Mouse (Mus musculus) forebrain, embryonic 15.5 days (tissue): ENCODE results near the gene Derl3. TPM values are rescaled to one million over a fixed set of nuclear protein-coding genes. Genes with fewer than 3 reads are reported as not detected.
"Not testable (repeated sequence)": the region's sequence is repeated elsewhere in the genome, so short reads cannot be mapped to it uniquely, and the experiment has no call there.

Experiments
- ATAC-seq: fragments of 200-750 bp; cut with Nextera tagmentation; replicated peaks from 2 replicates; pipeline ENCODE4 v1.8.0; 2017; ENCODE audit warnings: mild to moderate bottlenecking, moderate TSS enrichment, moderate library complexity
- H3K27ac ChIP-seq: fragments of 300-500 bp; sonication (generic); replicated peaks from 2 replicates; pipeline ENCODE4 v1.5.1; 2015; ENCODE audit warnings: mild to moderate bottlenecking, inconsistent platforms
- H3K27me3 ChIP-seq: fragments of 300-500 bp; sonication (generic); 2 replicates; pipeline ENCODE4 v1.6.1; 2015; ENCODE audit warnings: inconsistent platforms
- H3K36me3 ChIP-seq: fragments of 300-500 bp; sonication (generic); 2 replicates; pipeline ENCODE4 v1.6.1; 2015; ENCODE audit warnings: mild to moderate bottlenecking, inconsistent platforms
- H3K4me1 ChIP-seq: fragments of 300-500 bp; sonication (generic); 2 replicates; pipeline ENCODE4 v1.6.1; 2015; ENCODE audit warnings: inconsistent platforms
- H3K4me2 ChIP-seq: fragments of 300-500 bp; sonication (generic); replicated peaks from 2 replicates; pipeline ENCODE4 v1.6.1; 2015; ENCODE audit warnings: mild to moderate bottlenecking, inconsistent platforms
- H3K4me3 ChIP-seq: fragments of 300-500 bp; sonication (generic); 2 replicates; pipeline ENCODE4 v1.5.1; 2015; ENCODE audit warnings: mild to moderate bottlenecking, inconsistent platforms
- H3K9ac ChIP-seq: fragments of 300-500 bp; sonication (generic); replicated peaks from 2 replicates; pipeline ENCODE4 v1.6.1; 2015; ENCODE audit warnings: mild to moderate bottlenecking, inconsistent platforms
- H3K9me3 ChIP-seq: fragments of 300-500 bp; sonication (generic); 2 replicates; pipeline ENCODE4 v1.6.1; 2016; ENCODE audit warnings: inconsistent platforms
- WGBS: fragments of 180-500 bp; shearing (Covaris S2); methylation state at CpG from one replicate; pipeline ENCODE4 v1.1.7; 2015; ENCODE audit warnings: mixed read lengths; 5-methylcytosine and 5-hydroxymethylcytosine counted together
- polyA plus RNA-seq: library from polyadenylated mRNA; unstranded; fragments of >200 nt; fragmentation: Nextera tagmentation; extraction: Ambion mirVana; gene quantifications from 2 replicates; pipeline ENCODE4 v1.2.1, GENCODE M21; 2015

Derl3 gene
- polyA plus RNA-seq, 1 experiment from 2014 or later = 2.9 TPM

DNA sequence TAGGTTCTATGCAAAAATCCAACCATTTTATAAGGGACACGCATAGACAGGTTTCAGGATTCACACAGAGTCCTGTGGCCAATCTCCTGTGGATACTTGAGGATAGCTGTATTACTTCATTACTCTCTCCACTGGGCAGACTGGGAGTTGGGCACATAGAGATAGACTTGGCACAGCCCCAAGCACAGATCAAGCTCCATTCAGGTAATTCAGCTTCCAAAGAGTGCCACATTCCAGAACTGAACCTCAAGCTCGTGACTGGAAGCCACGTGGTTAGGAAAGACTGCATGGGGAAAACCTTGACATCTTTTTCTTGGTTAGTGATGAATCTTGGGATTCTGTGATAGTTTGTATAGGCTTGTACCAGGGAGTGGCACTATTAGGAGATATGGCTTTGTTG, 14.4 kb upstream of the Derl3 start:
- 74% methylated on average over 3 of the region's 3 CpGs for WGBS
- Histone ChIP-seq H3K27ac (no peak overlapping the region), H3K9me3 (no peaks in the 10 kb centered on the region), H3K4me1 (peaks cover 17% of the 10 kb centered on the region), H3K4me3 (no peak overlapping the region), H3K27me3 (no peaks in the 10 kb centered on the region), H3K4me2 (no peak overlapping the region), H3K36me3 (no peaks in the 10 kb centered on the region), H3K9ac (no peak overlapping the region)
- no peak for ATAC-seq

GRCm38 (mm10) chr10:75880351-75880750, 12.9 kb upstream of the Derl3 start:
- Histone ChIP-seq H3K4me1 (peaks cover 15% of the 10 kb centered on the region), H3K4me3 (no peak overlapping the region), H3K36me3 (no peaks in the 10 kb centered on the region), H3K27ac (no peak overlapping the region), H3K4me2 (no peak overlapping the region), H3K27me3 (no peaks in the 10 kb centered on the region), H3K9me3 (no peaks in the 10 kb centered on the region), H3K9ac (no peak overlapping the region)
- WGBS = 94% methylated on average over 10 of the region's 10 CpGs
- no peak for ATAC-seq

GRCm38 (mm10) chr10:75880771-75881577, 12.2 kb upstream of the Derl3 start:
- Histone ChIP-seq H3K4me2 (no peak overlapping the region), H3K27me3 (no peaks in the 10 kb centered on the region), H3K9ac (no peak overlapping the region), H3K9me3 (no peaks in the 10 kb centered on the region), H3K27ac (peak overlapping the region; percentile 57), H3K36me3 (no peaks in the 10 kb centered on the region), H3K4me3 (no peak overlapping the region), H3K4me1 (peaks cover 15% of the 10 kb centered on the region)
- 27% methylated on average over 6 of the region's 6 CpGs for WGBS
- no peak for ATAC-seq

DNA sequence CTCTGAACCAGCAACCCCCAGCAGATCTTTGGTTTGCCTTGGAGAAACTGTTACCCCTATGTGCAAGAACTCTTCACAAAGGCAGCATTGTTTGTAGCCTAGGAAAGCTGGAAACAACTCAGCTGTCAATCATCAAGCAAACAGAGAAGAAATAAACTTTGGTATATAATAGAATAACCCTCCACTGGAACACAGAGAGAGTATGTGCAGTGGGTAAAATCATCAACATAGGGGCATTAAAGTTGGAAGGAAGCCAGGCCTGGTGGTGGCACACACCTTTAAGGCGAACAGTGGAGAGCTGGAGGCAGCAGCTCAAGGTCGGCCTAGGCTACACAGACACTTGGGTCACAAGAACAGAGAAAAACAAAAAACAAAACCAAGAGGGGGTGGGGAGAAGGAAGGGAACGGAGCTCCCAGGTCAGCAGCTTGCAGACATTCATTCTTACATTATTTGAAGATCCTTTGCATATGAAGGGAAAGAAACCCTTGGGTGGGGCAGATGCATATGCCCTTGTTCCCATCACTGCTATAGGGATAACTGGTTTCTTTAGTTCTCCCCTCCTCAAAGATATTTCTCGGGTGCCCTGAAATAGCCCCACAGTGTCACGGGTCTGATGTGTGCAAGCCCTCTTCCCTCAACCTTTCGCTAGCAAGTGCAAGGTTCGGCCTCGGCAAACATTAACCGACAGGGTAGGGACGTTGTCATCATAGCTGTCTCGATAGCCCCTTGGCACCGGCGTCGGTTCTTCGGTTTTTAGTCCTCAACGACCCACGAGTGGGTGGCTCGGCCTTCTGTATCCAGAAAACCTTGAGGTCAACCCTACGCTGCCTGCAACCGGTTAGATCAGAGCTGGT, 11.4 kb upstream of the Derl3 start:
- Histone ChIP-seq H3K4me3 (no peak overlapping the region), H3K27me3 (no peaks in the 10 kb centered on the region), H3K9me3 (no peaks in the 10 kb centered on the region), H3K27ac (peak overlapping the region; percentile 57), H3K36me3 (no peaks in the 10 kb centered on the region), H3K4me2 (no peak overlapping the region), H3K9ac (no peak overlapping the region), H3K4me1 (peaks cover 15% of the 10 kb centered on the region)
- WGBS = 11% methylated on average over 20 of the region's 20 CpGs
- ATAC-seq = peak; percentile 56; the same call in 1 of the 2 replicates

- H3K9ac ChIP-seq = no peak overlapping the region
- peak; percentile 32 for ATAC-seq
Measured at GRCm38 (mm10) chr10:75882433-75883231, 10.6 kb upstream of the Derl3 start.

DNA sequence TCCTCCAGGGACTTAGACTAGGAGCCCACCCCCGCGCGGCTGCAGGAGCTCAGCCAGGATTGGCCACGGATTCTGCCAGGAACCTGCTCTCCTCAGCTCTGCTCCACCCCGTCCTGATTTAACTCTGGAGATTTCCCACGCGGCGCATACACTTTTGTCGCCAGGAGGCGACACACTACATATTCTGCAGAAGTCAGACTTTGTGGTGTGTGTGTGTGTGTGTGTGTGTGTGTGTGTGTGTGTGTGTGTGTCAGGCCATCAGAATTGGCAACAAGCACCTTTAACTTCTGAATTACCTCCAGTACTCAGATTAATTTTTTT, 10.0 kb upstream of the Derl3 start:
- peak; percentile 73 for ATAC-seq
- Histone ChIP-seq H3K4me3 (no peak overlapping the region), H3K9ac (no peak overlapping the region), H3K9me3 (no peaks in the 10 kb centered on the region), H3K4me1 (peaks cover 15% of the 10 kb centered on the region), H3K27me3 (no peaks in the 10 kb centered on the region), H3K4me2 (peak overlapping the region; percentile 27), H3K36me3 (no peaks in the 10 kb centered on the region), H3K27ac (peak overlapping the region; percentile 29)
- WGBS = 1% methylated on average over 10 of the region's 10 CpGs

More at GRCm38 (mm10) chr10:75882433-75883231, 10.6 kb upstream of the Derl3 start:
- Histone ChIP-seq H3K4me3 (no peak overlapping the region), H3K4me2 (peak overlapping the region; percentile 27), H3K27ac (peak overlapping the region; percentile 57), H3K9me3 (no peaks in the 10 kb centered on the region), H3K4me1 (peaks cover 15% of the 10 kb centered on the region), H3K36me3 (no peaks in the 10 kb centered on the region), H3K27me3 (no peaks in the 10 kb centered on the region)
- 4% methylated on average over 15 of the region's 15 CpGs for WGBS

- Histone ChIP-seq H3K4me1 (peaks cover 15% of the 10 kb centered on the region), H3K9ac (no peak overlapping the region), H3K36me3 (no peaks in the 10 kb centered on the region), H3K27me3 (no peaks in the 10 kb centered on the region), H3K4me3 (no peak overlapping the region), H3K4me2 (no peak overlapping the region), H3K9me3 (no peaks in the 10 kb centered on the region), H3K27ac (no peak overlapping the region)
- 92% methylated on average over 8 of the region's 8 CpGs for whole genome bisulfite sequencing
- no peak for ATAC-seq
Measured at GRCm38 (mm10) chr10:75884742-75885141, 8.5 kb upstream of the Derl3 start.

GRCm38 (mm10) chr10:75887504-75887903, 5.7 kb upstream of the Derl3 start:
- H3K4me3 ChIP-seq, ATAC-seq, H3K9me3 ChIP-seq, H3K27me3 ChIP-seq, H3K27ac ChIP-seq, H3K4me1 ChIP-seq, H3K9ac ChIP-seq, H3K4me2 ChIP-seq, H3K36me3 ChIP-seq: not testable (repeated sequence)
- 81% methylated on average over 5 of the region's 5 CpGs for WGBS

DNA sequence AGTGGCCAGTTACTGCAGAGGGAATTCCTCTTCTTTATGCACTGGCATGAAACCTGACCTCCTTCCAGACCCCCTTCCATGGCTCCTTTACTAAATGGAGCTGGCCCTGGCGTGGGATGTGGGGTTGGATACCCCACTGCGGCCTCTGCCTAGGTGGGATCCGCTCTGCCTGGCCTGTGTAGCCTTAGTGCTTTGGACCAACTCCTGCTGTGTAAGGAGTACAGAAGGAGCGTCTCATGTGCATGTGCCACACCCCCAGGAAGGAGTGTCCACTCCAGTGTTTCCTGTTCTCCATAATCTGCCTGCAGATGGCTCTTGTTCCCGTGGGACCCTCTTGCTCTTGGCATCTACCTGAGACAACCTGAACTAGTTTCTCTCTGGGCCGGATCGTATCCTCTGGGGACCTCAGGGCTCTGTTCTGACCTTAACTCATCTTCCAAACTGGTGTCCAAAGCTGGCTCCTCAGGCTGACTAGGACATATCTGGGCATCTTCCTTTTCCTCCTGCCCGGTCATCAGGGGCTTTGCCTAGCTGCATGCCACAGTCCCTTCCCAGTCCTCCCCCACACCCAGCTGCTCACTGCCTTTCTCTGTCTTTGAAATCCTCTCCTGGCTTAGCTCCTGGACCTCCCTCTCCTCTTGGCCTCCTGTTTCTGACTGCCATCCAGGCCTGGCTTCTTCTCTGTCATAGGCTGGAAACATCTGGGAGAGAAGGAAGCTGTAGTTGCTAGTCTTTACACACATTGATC, 3.6 kb upstream of the Derl3 start:
- Histone ChIP-seq H3K9ac (no peak overlapping the region), H3K27me3 (no peaks in the 10 kb centered on the region), H3K27ac (no peak overlapping the region), H3K4me2 (no peak overlapping the region), H3K36me3 (no peaks in the 10 kb centered on the region; the same call in 1 of the 2 replicates), H3K4me3 (no peak overlapping the region), H3K9me3 (no peaks in the 10 kb centered on the region), H3K4me1 (peaks cover 8% of the 10 kb centered on the region)
- no peak for ATAC-seq
- WGBS = 55% methylated on average over 8 of the region's 8 CpGs

- Histone ChIP-seq H3K27ac (no peak overlapping the region), H3K4me2 (no peak overlapping the region), H3K9me3 (no peaks in the 10 kb centered on the region), H3K4me1 (peaks cover 8% of the 10 kb centered on the region), H3K9ac (no peak overlapping the region), H3K36me3 (peaks cover 37% of the 10 kb centered on the region), H3K27me3 (no peaks in the 10 kb centered on the region), H3K4me3 (no peak overlapping the region)
- WGBS = 77% methylated on average over 6 of the region's 6 CpGs
- ATAC-seq = no peak
Measured at GRCm38 (mm10) chr10:75894601-75895000, 1.4 kb downstream of the Derl3 start.

- ATAC-seq = no peak
- H3K27ac ChIP-seq = no peak overlapping the region
- H3K36me3 ChIP-seq = peaks cover 48% of the 10 kb centered on the region
- H3K4me1 ChIP-seq = peaks cover 8% of the 10 kb centered on the region
- WGBS = 89% methylated on average over 5 of the region's 5 CpGs
- H3K4me2 ChIP-seq = no peak overlapping the region
- no peak overlapping the region for H3K9ac ChIP-seq
- no peaks in the 10 kb centered on the region for H3K9me3 ChIP-seq
- no peaks in the 10 kb centered on the region for H3K27me3 ChIP-seq
- H3K4me3 ChIP-seq = no peak overlapping the region
Measured at GRCm38 (mm10) chr10:75895730-75896129, 2.5 kb downstream of the Derl3 start.
